Mouse (Mus musculus) activated CD4-positive, CD25-positive, alpha-beta regulatory T cell, adult 4 months (primary cell): ENCODE measurements around the gene Gm11037. TPM values are rescaled to one million over a fixed set of nuclear protein-coding genes. Genes with fewer than 3 reads are reported as not detected.

Experiments
- ATAC-seq: one replicate; pipeline ENCODE4 v1.8.0; 2017
- polyA plus RNA-seq, 2 experiments: library from polyadenylated mRNA; unstranded; fragments of 100-300 nt; shearing (Covaris generic); gene quantifications; one replicate each; pipeline ENCODE4 v1.2.1; 2017

Gm11037 gene
- polyA plus RNA-seq, 2 experiments from 2014 or later, result not detected

GRCm38 (mm10) chr2:131152166-131152730 is 19.0 kb downstream of the Gm11037 start:
- ATAC-seq, result no peak

GRCm38 (mm10) chr2:131154036-131154435 is 20.7 kb downstream of the Gm11037 start:
- ATAC-seq, result no peak

GRCm38 (mm10) chr2:131156987-131157386 is 23.7 kb downstream of the Gm11037 start:
- ATAC-seq, result no peak

- ATAC-seq, result peak; percentile 25
These were observed 26.2 kb downstream of the Gm11037 start for GRCm38 (mm10) chr2:131159491-131159910.

GRCm38 (mm10) chr2:131159938-131160581 is 26.8 kb downstream of the Gm11037 start, which contains the start of gene 1700037H04Rik:
TSS of gene 1700037H04Rik (minus strand) at chr2:131160081.
- ATAC-seq, result peak; percentile 99

GRCm38 (mm10) chr2:131160671-131161111 is 27.4 kb downstream of the Gm11037 start:
- ATAC-seq, result no peak

GRCm38 (mm10) chr2:131163924-131164323 is 30.6 kb downstream of the Gm11037 start:
- ATAC-seq, result no peak

- ATAC-seq, result no peak
These were observed 32.9 kb downstream of the Gm11037 start for GRCm38 (mm10) chr2:131166172-131166571.

GRCm38 (mm10) chr2:131167984-131168383 is 34.7 kb downstream of the Gm11037 start:
- no peak for ATAC-seq

GRCm38 (mm10) chr2:131168914-131169313 is 35.6 kb downstream of the Gm11037 start:
- no peak for ATAC-seq

GRCm38 (mm10) chr2:131170936-131171335 is 37.6 kb downstream of the Gm11037 start:
- ATAC-seq, result no peak

GRCm38 (mm10) chr2:131171401-131172104 is 38.3 kb downstream of the Gm11037 start:
- no peak for ATAC-seq

- no peak for ATAC-seq
These were observed 39.0 kb downstream of the Gm11037 start for GRCm38 (mm10) chr2:131172322-131172721.

- ATAC-seq, result peak; percentile 92
These were observed 41.4 kb downstream of the Gm11037 start for GRCm38 (mm10) chr2:131174700-131175099.

- no peak for ATAC-seq
These were observed 42.1 kb downstream of the Gm11037 start for GRCm38 (mm10) chr2:131175286-131175944.

GRCm38 (mm10) chr2:131175945-131176309 is 42.6 kb downstream of the Gm11037 start:
- no peak for ATAC-seq

GRCm38 (mm10) chr2:131176491-131176890 is 43.2 kb downstream of the Gm11037 start:
- no peak for ATAC-seq

GRCm38 (mm10) chr2:131177932-131178331 is 44.6 kb downstream of the Gm11037 start:
- no peak for ATAC-seq

GRCm38 (mm10) chr2:131178828-131179245 is 45.5 kb downstream of the Gm11037 start:
- ATAC-seq, result no peak

- ATAC-seq, result peak; percentile 17
These were observed 46.1 kb downstream of the Gm11037 start for GRCm38 (mm10) chr2:131179246-131179886.

- ATAC-seq, result peak; percentile 74
These were observed 46.8 kb downstream of the Gm11037 start, which contains the start of gene Cenpb for GRCm38 (mm10) chr2:131179990-131180587. TSS of gene Cenpb (minus strand) at chr2:131180067.
